Mouse (Mus musculus) liver, adult 2 months (tissue): ENCODE measurements around the gene Babam2.

ENCODE experiments used
- CTCF ChIP-seq: fragments of 200-500 bp; IDR thresholded peaks from 2 replicates; pipeline ENCODE4 v1.5.1; 2011; ENCODE audit warnings: low read depth, low read length, control low read depth
- POLR2A ChIP-seq: fragments of 200-500 bp; IDR thresholded peaks from 2 replicates; pipeline ENCODE4 v1.6.1; 2011; ENCODE audit warnings: low read length, control low read depth; ENCODE audit not compliant: insufficient read depth; ENCODE audit errors: extremely low read depth

DNA sequence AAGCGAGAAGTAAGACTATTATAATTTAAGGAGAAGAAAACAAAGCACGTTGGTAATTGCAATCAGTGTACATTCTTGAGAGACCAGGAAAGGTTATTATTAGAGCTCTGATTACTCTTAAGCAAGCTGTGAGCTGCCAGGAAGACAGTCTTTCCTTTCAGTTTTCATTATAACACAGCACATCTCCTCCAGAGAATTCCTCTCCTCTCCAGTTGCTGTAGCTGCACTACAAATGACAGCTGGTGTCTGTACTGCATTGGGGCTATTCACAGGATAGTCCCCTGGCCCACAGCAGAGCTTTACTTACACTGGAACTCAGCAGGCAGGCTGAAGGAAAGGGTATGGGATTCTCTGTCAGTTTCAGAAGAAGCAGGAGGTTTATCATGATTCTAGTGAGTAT lies 24.1 kb upstream of the Babam2 start:
- TF ChIP-seq CTCF (no peak), POLR2A (no peak)
